Comparison of ENCODE assay signal across 8 mouse cellular contexts in genomic region chr19:37173331-37174115, GRCm38 (mm10). TPM values are rescaled to one million over a fixed set of nuclear protein-coding genes. Genes with fewer than 3 reads are reported as not detected.
A peak's percentile ranks its signal among the peaks of the same experiment; 100 is the strongest.
DNase-seq lines count a peak whose midpoint lies in the region; ATAC-seq and TF ChIP-seq lines count a peak whose summit lies in the region.

No protein-coding gene starts in this region.

- no peak for TF ChIP-seq POLR2A in brain, embryonic 14.5 days (IDR thresholded peaks at IDR 0.05; ENCODE audit: borderline replicate concordance, extremely low read depth, insufficient read depth, insufficient read length, poor library complexity, severe bottlenecking)

- H3K36me3 ChIP-seq in heart, embryonic 10.5 days, result 0 out of 2 replicates have a peak, but pooled peaks cover 3% of the 10 kb centered on the region
- no peaks in the 10 kb centered on the region for H3K36me3 ChIP-seq in hindbrain, embryonic 12.5 days
- no peaks in the 10 kb centered on the region; the same call in 1 of the 2 replicates for H3K36me3 ChIP-seq in liver, embryonic 14.5 days (replicated peaks; ENCODE audit: control insufficient read depth, insufficient read depth, low read depth)
- H3K36me3 ChIP-seq in stomach, postnatal 0 days (ENCODE audit: control insufficient read depth, insufficient read depth, low read length), result no peaks in the 10 kb centered on the region

- WGBS in heart, embryonic 10.5 days, result 27% methylated on average over 20 of the region's 20 CpGs
- WGBS in hindbrain, embryonic 12.5 days, result 27% methylated on average over 20 of the region's 20 CpGs
- WGBS in liver, embryonic 14.5 days (ENCODE audit: insufficient replicate concordance), result 38% methylated on average over 20 of the region's 20 CpGs
- 35% methylated on average over 20 of the region's 20 CpGs for WGBS in stomach, postnatal 0 days

- peak overlapping the region; percentile 89 for H3K27ac ChIP-seq in heart, embryonic 10.5 days
- 0 out of 2 replicates have a peak overlapping the region, but pooled peaks have one; percentile 85 for H3K27ac ChIP-seq in hindbrain, embryonic 12.5 days
- no peak overlapping the region for H3K27ac ChIP-seq in liver, embryonic 14.5 days
- H3K27ac ChIP-seq in stomach, postnatal 0 days (replicated peaks), result no peak overlapping the region

- no peak for DNase-seq in heart, embryonic 10.5 days (ENCODE audit: low spot score)
- DNase-seq in heart, adult 8-10 months (ENCODE audit: low spot score), result no peak
- DNase-seq in brain, embryonic 14.5 days (ENCODE audit: low read depth), result peak; percentile 5
- no peak for DNase-seq in liver, embryonic 14.5 days (ENCODE audit: low read depth in 3 of 3, low spot score in 3 of 3)
- DNase-seq in stomach, postnatal 0 days (ENCODE audit: low spot score), result no peak
- no peak for DNase-seq in ovary, adult 18-20 months (ENCODE audit: low spot score)

- peak overlapping the region; percentile 92 for H3K4me2 ChIP-seq in hindbrain, embryonic 12.5 days (replicated peaks)
- peak overlapping the region; percentile 86 for H3K4me2 ChIP-seq in liver, embryonic 14.5 days (ENCODE audit: low read depth)
- H3K4me2 ChIP-seq in stomach, postnatal 0 days (replicated peaks; ENCODE audit: low read depth), result peak overlapping the region; percentile 99

- ATAC-seq in hindbrain, embryonic 12.5 days (ENCODE audit: low FRiP score), result no peak
- no peak for ATAC-seq in liver, embryonic 14.5 days (ENCODE audit: insufficient read depth)
- ATAC-seq in stomach, postnatal 0 days (ENCODE audit: low FRiP score, low TSS enrichment), result no peak
- no peak for ATAC-seq in frontal cortex, adult (ENCODE audit: low TSS enrichment)

- H3K4me1 ChIP-seq in heart, embryonic 10.5 days, result peaks cover 12% of the 10 kb centered on the region
- peaks cover 21% of the 10 kb centered on the region for H3K4me1 ChIP-seq in hindbrain, embryonic 12.5 days
- H3K4me1 ChIP-seq in liver, embryonic 14.5 days (replicated peaks; ENCODE audit: control insufficient read depth in 2 of 2, insufficient read depth in 2 of 2, low read length in 1 of 2), result peaks cover 8 to 10% of the 10 kb centered on the region in 2 experiments
- peaks cover 3% of the 10 kb centered on the region for H3K4me1 ChIP-seq in stomach, postnatal 0 days (replicated peaks; ENCODE audit: control insufficient read depth, insufficient read depth)

- H3K9me3 ChIP-seq in heart, embryonic 10.5 days, result no peaks in the 10 kb centered on the region
- no peaks in the 10 kb centered on the region for H3K9me3 ChIP-seq in hindbrain, embryonic 12.5 days (replicated peaks)
- no peaks in the 10 kb centered on the region for H3K9me3 ChIP-seq in liver, embryonic 14.5 days (ENCODE audit: control insufficient read depth, low read length)
- no peaks in the 10 kb centered on the region for H3K9me3 ChIP-seq in stomach, postnatal 0 days (ENCODE audit: control insufficient read depth, low read length)

- no peak for TF ChIP-seq EP300 in liver, embryonic 14.5 days (IDR thresholded peaks at IDR 0.05; ENCODE audit: low read depth)
- TF ChIP-seq EP300 in stomach, postnatal 0 days (optimal IDR thresholded peaks at IDR 0.05), result no peak

- peak overlapping the region; percentile 84 for H3K4me3 ChIP-seq in heart, embryonic 10.5 days
- peak overlapping the region; percentile 60 for H3K4me3 ChIP-seq in hindbrain, embryonic 12.5 days
- H3K4me3 ChIP-seq in liver, embryonic 14.5 days (ENCODE audit: insufficient read depth in 1 of 2, low read depth in 2 of 2, low read length in 2 of 2), result peak overlapping the region; percentile 58 to 64
- H3K4me3 ChIP-seq in stomach, postnatal 0 days (ENCODE audit: low read depth, low read length), result peak overlapping the region; percentile 69

- H3K27me3 ChIP-seq in heart, embryonic 10.5 days (ENCODE audit: insufficient read depth, poor library complexity, severe bottlenecking), result peaks cover 35% of the 10 kb centered on the region
- peaks cover 23% of the 10 kb centered on the region for H3K27me3 ChIP-seq in hindbrain, embryonic 12.5 days
- H3K27me3 ChIP-seq in liver, embryonic 14.5 days (ENCODE audit: control insufficient read depth, insufficient read depth, low read length), result peaks cover 54% of the 10 kb centered on the region
- no peaks in the 10 kb centered on the region for H3K27me3 ChIP-seq in stomach, postnatal 0 days (ENCODE audit: control insufficient read depth, insufficient read depth, low read length)

- H3K9ac ChIP-seq in hindbrain, embryonic 12.5 days, result peak overlapping the region; percentile 78
- H3K9ac ChIP-seq in liver, embryonic 14.5 days (replicated peaks), result peak overlapping the region; percentile 28; the same call in 1 of the 2 replicates
- peak overlapping the region; percentile 69 for H3K9ac ChIP-seq in stomach, postnatal 0 days (ENCODE audit: low read length)

- TF ChIP-seq CTCF in brain, embryonic 14.5 days (IDR thresholded peaks at IDR 0.05; ENCODE audit: borderline replicate concordance, extremely low read depth, insufficient read depth, insufficient read length), result no peak
- TF ChIP-seq CTCF in liver, embryonic 14.5 days (IDR thresholded peaks at IDR 0.05; ENCODE audit: low read depth), result no peak
- TF ChIP-seq CTCF in stomach, postnatal 0 days (IDR thresholded peaks at IDR 0.05; ENCODE audit: low read depth), result no peak

RNA-seq across cellular contexts. Expression of gene March5, which starts 33.8 kb away (rescaled TPM):
- polyA plus RNA-seq in heart, embryonic 10.5 days (2016; fragmentation: Nextera tagmentation; extraction: Ambion mirVana), result 79.0 and 95.9 TPM in 2 replicates
- total RNA-seq in heart, adult 8-10 months (2022), result 10 to 100 TPM; 72.4 to 87.0 (median 78.7) TPM
- polyA plus RNA-seq in brain, embryonic 14.5 days (2012; rRNA removed), result 88.9 and 98.1 TPM in 2 replicates
- 151 and 154 TPM in 2 replicates for polyA plus RNA-seq in hindbrain, embryonic 12.5 days (2016; fragmentation: Nextera tagmentation; extraction: Ambion mirVana)
- polyA plus RNA-seq in liver, embryonic 14.5 days (2012; rRNA removed), result 40.9 and 69.6 TPM in 2 replicates
- 145 and 153 TPM in 2 replicates for polyA plus RNA-seq in liver, embryonic 14.5 days (2014; fragmentation: Nextera tagmentation; extraction: Ambion mirVana)
- 49.9 and 50.0 TPM in 2 replicates for polyA plus RNA-seq in stomach, postnatal 0 days (2015; fragmentation: Nextera tagmentation; extraction: Ambion mirVana)

RNA-seq across cellular contexts. Expression of gene Cpeb3, which starts 34.9 kb away (rescaled TPM):
- 2.6 and 3.7 TPM in 2 replicates for polyA plus RNA-seq in heart, embryonic 10.5 days (2016; fragmentation: Nextera tagmentation; extraction: Ambion mirVana)
- total RNA-seq in heart, adult 8-10 months (2022), result 100 to 1,000 TPM in 1 of 4 experiments, 10 to 100 TPM in 3; 77.7 to 103 (median 89.0) TPM
- 10.9 and 20.9 TPM in 2 replicates for polyA plus RNA-seq in brain, embryonic 14.5 days (2012; rRNA removed)
- 6.2 and 7.0 TPM in 2 replicates for polyA plus RNA-seq in hindbrain, embryonic 12.5 days (2016; fragmentation: Nextera tagmentation; extraction: Ambion mirVana)
- polyA plus RNA-seq in liver, embryonic 14.5 days (2012; rRNA removed), result 1.8 and 2.4 TPM in 2 replicates
- 1.8 and 1.9 TPM in 2 replicates for polyA plus RNA-seq in liver, embryonic 14.5 days (2014; fragmentation: Nextera tagmentation; extraction: Ambion mirVana)
- polyA plus RNA-seq in stomach, postnatal 0 days (2015; fragmentation: Nextera tagmentation; extraction: Ambion mirVana), result 1.2 and 1.3 TPM in 2 replicates

Comparison
In these comparisons a context has a peak if more than half of its experiments do, and no peak if none do; other contexts are left out.
1. H3K27ac ChIP-seq: peak in heart, embryonic 10.5 days (single experiment) and hindbrain, embryonic 12.5 days (single experiment); none in liver, embryonic 14.5 days (single experiment) and stomach, postnatal 0 days (single experiment).
2. H3K9ac ChIP-seq: peak in every context shown above with its lines; median percentile 78 in hindbrain, embryonic 12.5 days; 69 in stomach, postnatal 0 days; 28 in liver, embryonic 14.5 days.
3. Peak in every context shown above with its lines, with median percentiles within 50 percentile points of each other: H3K4me3 ChIP-seq and H3K4me2 ChIP-seq.